Mouse (Mus musculus): ENCODE data around the gene Il1f5.

Il1f5 gene

DNA sequence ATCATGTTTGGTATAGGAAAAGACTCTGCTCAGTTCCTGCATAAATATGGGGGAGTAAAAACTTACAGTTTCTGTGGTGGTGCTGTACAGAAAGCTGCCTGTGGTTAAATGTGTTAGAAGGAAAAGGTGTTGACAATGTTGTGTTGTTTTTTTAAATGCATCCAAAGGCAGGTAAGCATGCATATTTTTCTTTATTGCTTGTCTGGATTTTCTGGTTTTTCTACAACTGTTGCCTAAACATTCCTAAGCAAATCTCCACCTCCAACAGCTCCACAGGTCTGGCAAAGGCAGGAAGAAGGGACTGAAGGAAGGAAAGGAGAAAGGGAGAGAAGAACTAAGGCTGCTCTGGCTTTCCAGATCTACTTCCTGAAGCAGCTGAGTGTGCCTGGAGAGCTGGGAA lies at the start of gene Il1f5:
Gene Il1f5, plus strand, starts transcription at position 301 of the 400 bp plus-strand sequence.
- no peak for DNase-seq

DNA sequence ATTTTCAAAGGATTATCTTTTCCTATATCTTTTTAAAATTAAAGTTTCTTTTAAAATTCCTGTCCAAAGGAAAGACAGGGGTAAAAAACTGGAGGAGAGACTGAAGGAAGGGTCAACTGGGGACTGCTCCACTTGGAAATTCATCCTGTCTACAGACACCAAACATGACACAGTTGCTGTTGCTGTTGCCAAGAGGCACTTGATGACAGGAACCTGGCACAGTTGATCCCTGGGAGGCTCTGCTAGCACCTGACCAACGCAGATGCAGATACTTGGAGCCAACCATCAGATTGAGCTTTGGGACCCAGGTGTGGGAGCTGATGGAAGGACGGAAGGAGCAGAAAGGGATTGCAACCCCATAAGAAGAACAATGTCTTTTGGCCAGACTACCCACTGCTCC lies 49.6 kb upstream of the Il1f5 start:
- DNase-seq, result no peak

GRCm38 (mm10) chr2:24267503-24267902 lies 9.3 kb upstream of the Il1f5 start:
- DNase-seq, result no peak

DNA sequence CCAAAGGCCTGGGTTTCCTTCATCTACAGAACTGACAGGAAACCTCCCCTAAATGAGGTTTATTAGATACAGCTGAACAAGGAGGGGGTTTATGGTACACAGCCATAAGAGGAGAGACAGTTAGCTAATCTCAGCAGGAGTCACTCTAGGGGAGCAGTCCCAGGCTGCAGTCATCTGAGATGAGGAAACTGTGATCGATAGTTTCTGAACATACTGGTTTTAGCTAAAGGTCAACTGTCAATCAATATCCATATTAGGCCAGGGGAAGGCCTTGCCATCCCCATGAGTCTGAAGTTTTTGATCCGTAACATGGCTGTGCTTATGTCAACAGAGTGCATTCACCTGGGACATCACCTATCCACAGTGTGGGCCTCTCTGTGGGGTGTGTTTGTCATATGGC lies 3.1 kb upstream of the Il1f5 start:
- no peak for DNase-seq

DNA sequence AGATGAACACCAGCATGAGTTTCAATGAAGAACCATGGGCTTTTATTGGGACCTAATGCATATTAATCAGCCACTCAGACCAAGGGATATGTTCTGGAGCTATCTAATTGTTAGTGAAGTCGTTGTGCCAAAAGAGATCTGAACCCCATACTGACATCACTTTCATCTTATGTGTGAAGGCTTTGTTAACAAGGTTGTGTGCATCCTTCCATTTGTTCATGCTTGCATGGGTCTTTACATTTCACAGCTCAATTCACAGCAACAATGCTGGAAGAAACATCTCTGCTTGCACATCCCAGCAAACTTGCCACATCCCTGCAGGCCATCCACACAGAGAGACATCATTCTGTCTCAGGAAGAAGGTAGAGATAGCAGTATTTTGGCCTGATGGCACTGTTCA lies 1.6 kb upstream of the Il1f5 start:
- no peak for DNase-seq

GRCm38 (mm10) chr2:24290896-24291295 lies 14.1 kb downstream of the Il1f5 start, which contains the start of gene Il1f10:
TSS of gene Il1f10 (plus strand) at chr2:24291196.
- no peak for DNase-seq

GRCm38 (mm10) chr2:24294616-24295015 lies 17.9 kb downstream of the Il1f5 start:
- DNase-seq, result no peak

- DNase-seq, result peak; percentile 41
Observed at GRCm38 (mm10) chr2:24296837-24297236, 20.1 kb downstream of the Il1f5 start.

DNA sequence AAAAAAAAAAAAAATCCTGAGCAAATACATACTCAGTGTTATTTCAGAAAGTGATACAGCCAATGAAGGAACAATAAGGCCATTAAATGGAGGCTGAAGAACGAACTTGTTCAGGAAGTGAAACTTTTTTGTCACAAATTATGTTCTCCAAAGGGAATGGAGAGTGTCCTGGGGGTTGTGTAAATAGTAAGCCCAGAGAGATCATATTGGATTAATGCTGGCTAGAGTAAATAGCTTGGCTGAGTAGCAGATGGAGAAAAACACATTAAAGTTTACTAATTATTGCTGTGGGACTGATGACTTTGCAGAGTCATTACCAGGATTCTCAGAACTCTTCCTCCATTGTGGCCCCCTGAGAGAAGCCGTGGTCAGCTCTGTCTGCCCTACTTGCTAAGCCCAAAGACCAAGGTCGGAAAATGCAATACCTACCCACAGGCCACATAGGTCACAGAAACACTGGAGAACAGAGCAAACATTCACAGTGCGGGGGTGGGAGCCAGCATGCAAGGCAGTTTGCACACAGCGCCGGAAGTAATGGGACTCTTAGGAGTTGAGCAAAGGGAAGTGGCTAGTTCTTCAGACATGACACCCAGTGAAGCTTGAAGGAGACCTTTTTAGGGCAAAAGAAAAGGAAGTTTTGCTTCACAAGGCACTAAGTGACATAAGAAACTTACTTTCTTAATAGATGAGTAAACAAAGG lies 34.7 kb downstream of the Il1f5 start:
- DNase-seq, result peak; percentile 5

DNA sequence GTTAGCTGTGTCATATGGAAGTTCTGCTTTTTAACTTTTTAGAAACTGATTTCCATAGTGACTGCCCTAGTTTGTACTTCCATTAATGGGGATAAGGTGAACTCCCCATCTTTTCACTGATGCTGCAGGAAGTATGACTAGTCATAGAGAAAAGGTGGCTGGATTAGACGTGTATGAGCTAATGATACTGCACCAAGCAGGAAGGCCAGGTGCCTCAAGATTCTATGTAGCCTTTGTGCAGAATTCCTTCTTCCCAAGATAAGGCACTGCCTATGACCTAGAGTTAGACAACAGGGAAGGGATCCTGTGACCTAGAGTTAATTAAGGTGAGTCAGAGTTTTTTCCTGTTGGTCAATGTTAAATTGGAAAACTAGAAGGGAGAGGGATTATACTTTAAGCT lies 40.2 kb downstream of the Il1f5 start:
- DNase-seq, result no peak

DNA sequence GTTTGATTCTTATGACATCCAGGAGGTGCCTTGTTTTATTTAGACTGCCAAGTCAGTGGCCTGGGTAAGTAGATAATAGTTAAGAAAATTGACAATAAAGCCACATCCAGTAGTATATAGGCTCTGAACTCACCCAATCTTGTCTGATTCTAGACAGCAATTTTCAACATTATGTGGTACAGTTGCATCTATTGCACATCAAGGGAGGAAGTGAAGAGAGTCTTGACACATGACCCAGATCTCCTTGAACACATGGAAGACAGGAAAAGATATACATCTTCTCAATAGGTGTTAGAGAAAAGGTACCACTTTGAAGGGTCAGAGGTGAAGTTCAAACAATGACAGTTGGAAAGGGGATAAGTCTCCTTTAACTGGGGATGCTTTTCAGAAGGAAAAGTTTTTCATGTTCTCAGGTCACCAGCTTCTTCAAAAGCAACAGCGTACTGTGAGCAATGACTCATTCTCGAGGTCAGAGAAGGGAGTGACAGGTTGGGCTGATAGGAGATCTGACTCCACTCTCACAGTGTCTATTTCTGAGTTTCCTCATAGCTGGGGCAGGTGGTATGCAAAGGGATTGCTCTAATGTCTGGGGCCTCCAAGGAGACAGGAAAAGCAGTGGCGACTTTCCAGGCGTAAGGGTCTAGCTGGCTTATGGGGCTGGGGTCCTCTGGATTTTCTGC lies 41.3 kb downstream of the Il1f5 start:
- no peak for DNase-seq
